Mouse (Mus musculus) lung, postnatal 4 days (tissue): ENCODE results near the gene Foxp4.

Experiments
- DNase-seq, 2 experiments: peaks; one replicate each; pipeline ENCODE4 v3.0.0; 2021

Gene Foxp4

DNA sequence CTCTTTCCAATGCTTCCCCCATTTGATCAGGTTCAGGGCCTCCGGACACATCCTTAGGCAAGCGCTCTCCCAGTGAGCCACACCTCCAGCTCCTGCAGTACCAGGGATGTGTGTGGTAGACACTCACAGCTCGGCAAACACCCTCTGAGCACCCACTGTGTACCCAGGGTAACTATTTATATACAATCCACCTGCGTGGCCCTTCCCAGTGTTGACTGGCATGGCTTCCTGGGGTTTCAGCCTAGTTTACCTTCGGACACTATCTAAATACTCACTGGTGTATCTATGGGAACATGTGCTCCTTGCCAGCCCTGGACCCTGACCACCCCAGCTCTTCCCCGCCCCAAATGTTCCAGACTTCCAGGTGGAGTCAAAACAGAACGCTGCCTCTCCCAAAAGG lies 34.7 kb downstream of the Foxp4 start:
- DNase-seq: peak in 1 of 2 experiments; percentile 68

- DNase-seq: no peak
These were observed 35.2 kb downstream of the Foxp4 start for GRCm38 (mm10) chr17:47889267-47889666.

GRCm38 (mm10) chr17:47888641-47889040 lies 35.8 kb downstream of the Foxp4 start:
- DNase-seq: no peak

GRCm38 (mm10) chr17:47888155-47888455 lies 36.3 kb downstream of the Foxp4 start:
- DNase-seq: no peak

DNA sequence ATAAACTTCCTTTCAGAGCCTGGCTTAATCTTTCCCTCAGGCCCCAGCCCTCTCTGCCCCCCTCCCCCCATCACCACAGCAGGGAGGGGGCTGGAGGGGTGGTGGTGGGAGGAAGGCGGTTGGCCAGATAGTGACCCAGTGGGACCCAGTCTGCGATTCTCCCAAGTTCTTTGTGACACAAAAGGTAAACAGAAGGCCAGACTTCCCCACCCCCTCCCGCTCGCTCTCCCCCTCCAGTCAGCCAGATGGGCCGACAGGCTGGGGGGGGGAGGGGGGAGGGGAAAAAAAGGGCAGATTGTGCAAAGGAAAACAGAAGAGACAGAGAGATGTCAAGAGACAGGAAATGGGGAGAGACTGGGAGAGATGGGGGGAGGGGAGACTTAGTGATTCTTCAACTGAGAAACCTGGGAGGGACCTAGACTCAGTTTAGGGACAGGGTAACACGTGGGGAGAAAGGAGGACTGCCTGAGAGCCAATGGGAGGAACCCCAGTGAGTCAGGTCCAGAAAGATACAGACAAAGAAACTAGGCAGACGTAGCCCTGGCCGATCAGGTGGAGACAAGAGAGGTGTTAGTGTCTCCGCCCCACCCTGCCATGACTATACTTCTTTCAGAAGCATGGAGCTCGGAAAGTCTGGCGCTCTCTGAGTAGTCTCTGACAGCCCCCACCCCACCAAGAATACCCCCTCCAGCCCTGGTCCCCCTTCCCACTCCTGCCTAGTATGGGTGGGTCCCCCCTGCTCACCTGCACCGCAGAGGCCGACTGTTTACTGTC lies 36.9 kb downstream of the Foxp4 start:
- peak; percentile 49 to 72 for DNase-seq

GRCm38 (mm10) chr17:47883099-47883498 lies 41.3 kb downstream of the Foxp4 start:
- DNase-seq: no peak

DNA sequence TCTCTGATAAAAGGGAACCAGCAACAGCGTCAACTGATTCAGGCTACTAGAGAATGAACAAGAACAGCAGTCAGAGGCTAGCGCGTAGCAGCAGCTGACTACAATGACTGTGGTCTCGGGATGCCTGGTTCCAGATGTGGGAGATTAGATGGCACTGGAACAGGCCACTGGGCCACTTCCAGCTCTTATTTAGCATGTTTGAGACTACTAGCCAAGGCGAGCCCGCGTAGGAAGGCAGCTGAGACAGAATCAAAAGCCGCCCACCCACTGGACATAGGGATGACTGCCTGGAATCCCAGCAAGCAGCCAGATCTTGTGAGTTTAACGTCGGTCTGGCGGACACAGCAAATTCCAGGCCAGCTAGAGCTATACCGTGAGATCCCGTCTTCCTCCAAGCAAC lies 43.1 kb downstream of the Foxp4 start:
- DNase-seq: no peak

DNA sequence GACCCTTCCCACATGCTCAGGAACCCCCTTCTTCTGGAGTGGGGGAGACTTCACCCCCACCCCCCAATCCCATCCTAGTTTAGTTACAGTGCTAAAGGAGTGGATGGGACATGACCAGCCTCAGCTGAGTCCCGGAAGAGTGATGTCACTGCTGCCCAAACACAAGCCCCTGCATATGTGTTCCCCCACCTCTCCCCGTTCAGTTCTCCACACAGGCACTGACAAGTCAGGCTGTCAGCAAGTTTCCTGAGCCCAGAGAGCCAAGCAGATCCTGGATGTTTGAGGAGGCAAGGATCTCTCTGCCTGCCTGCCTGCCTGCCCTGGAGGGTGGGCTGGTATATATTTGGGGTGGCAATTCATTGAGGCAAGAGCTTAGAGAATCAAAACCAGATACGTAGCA lies 45.2 kb downstream of the Foxp4 start:
- no peak for DNase-seq

DNA sequence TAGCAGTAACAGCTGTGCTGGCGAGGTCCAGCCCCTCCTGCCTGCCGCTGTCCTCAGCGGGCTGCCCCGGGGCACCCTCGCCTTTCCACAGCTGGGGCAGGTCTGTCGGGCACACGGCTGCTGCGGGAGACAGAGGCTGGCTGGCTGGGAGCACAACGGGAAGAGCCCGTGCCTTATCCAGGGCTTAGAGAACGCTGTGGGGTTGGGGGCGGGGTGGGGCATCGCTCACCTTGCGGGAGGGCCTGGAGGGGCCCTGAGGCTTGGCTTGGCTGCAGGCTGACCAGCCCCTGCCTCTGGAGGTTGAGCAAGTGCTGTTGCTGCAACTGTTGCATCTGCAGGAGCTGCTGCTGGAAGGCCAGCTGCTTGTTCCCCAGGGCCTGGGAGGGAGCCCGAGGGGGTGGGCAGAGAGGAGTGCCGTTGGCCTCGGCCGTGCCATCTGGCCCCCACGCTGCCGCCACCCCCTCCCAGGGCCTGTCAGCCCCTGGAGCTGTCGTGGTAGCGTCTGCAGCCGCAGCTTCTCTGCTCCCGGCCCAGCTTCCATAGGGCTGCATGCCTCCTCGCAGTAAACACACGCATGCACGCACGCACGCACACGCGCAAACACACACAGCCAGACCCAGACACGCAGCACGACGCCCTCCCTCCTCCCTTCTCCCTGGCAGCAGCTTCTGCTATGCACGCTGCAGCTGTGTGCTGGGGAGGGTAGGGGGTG lies 45.9 kb downstream of the Foxp4 start:
- peak; percentile 50 to 83 for DNase-seq

DNA sequence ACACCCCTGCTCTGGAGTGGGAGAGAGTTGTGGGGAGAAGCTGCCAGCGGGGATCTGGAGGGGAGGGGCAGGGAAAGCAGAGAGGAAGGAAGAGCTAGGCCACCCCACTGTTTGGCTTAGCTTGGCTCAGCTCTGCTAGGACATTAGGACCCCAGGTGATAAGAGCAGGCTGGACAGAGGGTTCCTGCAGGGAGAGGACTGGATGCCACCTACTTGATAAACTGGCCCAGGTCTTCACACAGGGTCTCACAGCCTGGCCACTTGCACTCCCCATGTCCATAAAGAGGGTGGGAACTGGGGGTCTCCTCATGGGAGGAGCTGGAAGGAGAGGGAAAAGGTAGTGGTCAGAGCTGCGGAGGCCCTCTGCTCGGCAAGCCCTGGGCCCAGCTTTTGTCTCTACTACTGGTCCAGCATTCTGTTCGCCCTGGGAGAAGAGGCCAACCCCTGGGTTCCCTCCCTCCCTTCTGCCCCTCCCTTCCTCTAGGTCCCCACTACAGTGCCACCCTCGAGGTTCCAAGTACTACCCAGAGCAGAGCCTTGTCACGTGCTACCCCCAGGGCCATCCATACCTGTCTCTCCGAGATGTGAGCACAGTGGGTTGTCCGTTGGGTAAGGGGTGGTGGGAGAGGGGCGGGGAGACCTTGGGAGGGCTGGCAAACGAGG lies 46.6 kb downstream of the Foxp4 start:
- DNase-seq: no peak

GRCm38 (mm10) chr17:47876776-47877714 lies 47.4 kb downstream of the Foxp4 start:
- no peak for DNase-seq

DNA sequence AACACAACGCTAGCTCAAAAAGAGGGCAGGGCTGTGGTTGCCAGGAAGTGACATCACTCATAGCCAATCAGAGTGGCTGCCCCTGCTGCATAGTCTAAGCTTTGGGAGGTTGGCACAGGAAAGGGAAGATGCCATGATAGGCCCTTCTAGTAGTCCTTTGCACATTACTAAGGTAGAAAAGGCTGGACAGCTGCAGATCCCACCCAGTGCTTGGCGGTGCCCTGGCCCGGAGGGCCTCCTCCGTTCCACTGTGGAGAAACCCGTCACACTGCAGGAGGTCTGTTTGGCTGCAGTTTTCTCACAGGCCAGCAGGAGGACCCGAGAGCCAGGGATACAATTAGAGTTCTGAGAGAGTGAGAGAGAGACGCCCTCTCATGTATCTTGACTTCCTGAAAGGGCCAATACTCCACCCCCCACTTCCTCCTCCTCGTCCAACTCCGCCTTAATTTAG lies 51.1 kb downstream of the Foxp4 start:
- peak; percentile 88 to 91 for DNase-seq

DNA sequence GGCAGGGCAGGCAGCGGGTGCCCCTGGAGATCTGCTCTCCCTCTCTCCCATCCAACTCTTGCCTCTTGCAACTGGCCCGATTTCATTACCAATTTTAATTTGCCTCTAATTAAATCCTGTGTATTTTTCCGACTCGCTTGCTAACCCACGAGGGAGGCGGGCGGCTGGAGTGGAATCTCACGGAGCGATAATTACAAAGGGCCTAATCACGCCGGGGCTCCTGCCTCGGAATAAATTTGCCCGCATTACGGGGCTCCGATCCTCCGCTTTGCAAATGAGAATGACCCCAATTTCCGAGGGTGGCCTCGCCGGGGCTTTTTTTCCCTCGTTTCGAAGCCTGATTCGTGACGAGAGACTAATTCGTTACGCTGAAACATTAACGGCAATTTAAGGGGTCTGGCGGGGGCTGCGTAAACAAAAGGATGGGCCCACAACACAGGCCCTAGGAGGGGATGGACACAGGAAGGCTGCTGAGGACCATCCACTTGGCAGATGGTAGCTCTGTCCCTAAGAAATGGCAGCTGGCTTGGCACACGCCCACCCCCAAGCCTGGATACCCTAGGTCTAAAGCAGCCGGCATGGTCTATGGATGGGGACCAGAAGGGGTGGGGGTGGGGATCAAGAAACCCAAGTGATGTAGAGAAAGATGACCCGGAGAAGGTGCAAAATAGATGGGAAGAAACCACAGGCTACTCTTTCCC lies 52.0 kb downstream of the Foxp4 start:
- no peak for DNase-seq

- no peak for DNase-seq
These were observed 54.6 kb downstream of the Foxp4 start for GRCm38 (mm10) chr17:47869874-47870273.

- DNase-seq: no peak
These were observed 58.4 kb downstream of the Foxp4 start for GRCm38 (mm10) chr17:47866037-47866436.

GRCm38 (mm10) chr17:47864496-47864895 lies 59.9 kb downstream of the Foxp4 start:
- DNase-seq: peak; percentile 89 to 92

DNA sequence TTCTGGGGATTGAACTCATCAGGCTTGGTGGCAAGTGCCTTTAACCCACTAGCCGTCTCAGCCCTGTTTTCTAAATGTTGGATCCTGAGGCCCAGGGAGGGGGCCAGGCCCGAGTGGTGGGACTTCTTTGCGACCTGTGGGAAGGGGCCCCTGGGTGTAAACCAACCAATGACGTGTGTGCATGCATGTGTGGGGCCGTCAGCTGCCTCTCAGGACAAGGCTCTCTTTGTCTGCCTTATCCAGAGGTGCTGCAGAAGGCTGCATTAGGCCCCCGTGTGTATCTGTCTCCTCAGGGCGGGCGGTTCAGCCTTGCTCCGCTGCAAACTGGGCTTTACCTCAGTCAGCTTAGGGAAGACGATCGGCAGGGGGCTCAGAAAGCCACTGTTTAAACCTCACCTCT lies 61.0 kb downstream of the Foxp4 start:
- no peak for DNase-seq

DNA sequence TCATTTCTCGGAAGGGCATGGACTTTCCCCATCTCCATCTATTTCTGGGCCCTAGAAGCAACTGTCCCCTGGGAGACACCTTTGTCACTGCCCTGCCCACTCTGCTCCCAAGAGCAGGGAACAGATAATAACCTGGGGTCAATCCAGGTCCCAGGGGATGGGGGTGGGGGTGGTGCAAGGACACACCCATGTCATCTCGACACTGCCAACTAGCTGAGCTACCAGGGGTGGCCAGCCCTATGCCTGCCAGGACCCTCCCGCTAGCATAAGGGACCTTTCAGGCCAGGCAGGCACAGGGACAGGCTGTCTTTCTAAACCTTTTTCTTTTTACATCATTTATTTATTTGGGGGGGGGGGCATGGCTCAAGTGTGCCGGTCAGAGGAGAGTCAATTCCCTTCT lies 61.4 kb downstream of the Foxp4 start:
- DNase-seq: no peak

DNA sequence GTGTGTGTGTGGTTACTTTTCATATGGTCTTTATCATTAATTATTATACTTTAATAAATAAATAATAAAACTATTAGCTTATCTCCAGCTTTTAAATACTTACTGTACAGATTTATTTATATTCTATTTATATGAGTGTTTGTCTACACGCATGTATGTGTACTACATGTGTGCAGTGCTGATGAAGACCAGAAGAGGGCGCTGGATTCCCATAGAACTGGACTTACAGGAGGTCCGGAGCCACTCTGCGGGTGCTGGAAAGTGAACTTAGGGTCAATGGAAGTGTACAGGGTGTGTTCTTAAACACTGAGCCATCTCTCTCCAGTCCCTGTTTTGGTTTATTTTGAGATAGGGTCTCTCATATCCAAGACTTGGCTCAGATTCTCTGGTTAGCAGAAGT lies 68.9 kb downstream of the Foxp4 start:
- no peak for DNase-seq

GRCm38 (mm10) chr17:47854908-47855307 lies 69.5 kb downstream of the Foxp4 start:
- DNase-seq: no peak

GRCm38 (mm10) chr17:47853760-47854159 lies 70.7 kb downstream of the Foxp4 start:
- no peak for DNase-seq

GRCm38 (mm10) chr17:47853336-47853735 lies 71.1 kb downstream of the Foxp4 start:
- DNase-seq: no peak
